Mouse (Mus musculus) G1E (cell line): ENCODE results near the gene Dnah11. TPM values are rescaled to one million over a fixed set of nuclear protein-coding genes. Genes with fewer than 3 reads are reported as not detected.
A peak's percentile ranks its signal among the peaks of the same experiment; 100 is the strongest.

Source experiments
- ATAC-seq: 2 replicates; pipeline ENCODE4 v1.8.0; 2016; ENCODE audit warnings: mild to moderate bottlenecking; ENCODE audit not compliant: insufficient number of reproducible peaks, poor library complexity, low FRiP score, severe bottlenecking; ENCODE audit errors: extremely low read depth
- DNase-seq: peaks from one replicate; pipeline ENCODE4 v3.0.0; 2012; ENCODE audit warnings: low spot score
- H3K27me3 ChIP-seq: 2 replicates; pipeline ENCODE4 v1.6.1; 2012; ENCODE audit warnings: mild to moderate bottlenecking, low read length, inconsistent platforms; ENCODE audit not compliant: insufficient read depth
- H3K36me3 ChIP-seq: replicated peaks from 2 replicates; pipeline ENCODE3; 2012; ENCODE audit warnings: mild to moderate bottlenecking, inconsistent platforms
- H3K4me1 ChIP-seq: 2 replicates; pipeline ENCODE4 v1.6.1; 2012; ENCODE audit warnings: low read depth, low read length, inconsistent platforms, mixed read lengths; ENCODE audit not compliant: insufficient read depth
- H3K4me3 ChIP-seq: 2 replicates; pipeline ENCODE4 v1.5.1; 2012; ENCODE audit warnings: low read depth, mild to moderate bottlenecking, inconsistent platforms, low read length, moderate library complexity, mixed read lengths
- H3K9me3 ChIP-seq: replicated peaks from 2 replicates; pipeline ENCODE4 v1.6.1; 2012; ENCODE audit warnings: inconsistent platforms
- CTCF ChIP-seq: IDR thresholded peaks from 2 replicates; pipeline ENCODE4 v1.5.1; 2012; ENCODE audit warnings: low read depth, low read length, inconsistent platforms, mixed read lengths
- GATA1 ChIP-seq: IDR thresholded peaks from 2 replicates; pipeline ENCODE4 v1.6.1; 2012; ENCODE audit warnings: borderline replicate concordance, low read length, inconsistent platforms, mixed read lengths
- GATA2 ChIP-seq: IDR thresholded peaks from 2 replicates; pipeline ENCODE4 v1.6.1; 2012; ENCODE audit warnings: low read depth, low read length, inconsistent platforms, borderline replicate concordance
- POLR2AphosphoS5 ChIP-seq: IDR thresholded peaks from 2 replicates; pipeline ENCODE4 v1.6.1; 2012; ENCODE audit warnings: low read depth, low read length, inconsistent platforms; ENCODE audit not compliant: insufficient replicate concordance
- TAL1 ChIP-seq: conservative IDR thresholded peaks from 2 replicates; pipeline ENCODE4 v1.6.1; 2012; ENCODE audit warnings: low read depth, low read length, inconsistent platforms, mixed read lengths
- polyA plus RNA-seq: library from polyadenylated mRNA; stranded (reverse); fragments of >175 nt; gene quantifications from 2 replicates; pipeline ENCODE4 v1.2.3, GENCODE M21; 2012
- total RNA-seq, 2 experiments: library from RNA; stranded (forward) in 1 of 2; stranded (reverse) in 1 of 2; fragments of 200-1000 nt in 1 of 2; fragments of >200 nt in 1 of 2; fragmentation: Nextera tagmentation in 1 of 2; gene quantifications; 2 replicates each; pipeline ENCODE4 v1.2.3; 2014 to 2017

The Dnah11 gene
- total RNA-seq (2014; fragmentation: Nextera tagmentation) (not detected in 2 replicates), total RNA-seq (2017) (0.05 and 0.06 TPM in 2 replicates), polyA plus RNA-seq (not detected in 2 replicates)

GRCm38 (mm10) chr12:118198386-118199093, at the start of gene Dnah11:
Gene Dnah11 (minus strand): TSS chr12:118199043.
- ATAC-seq (peak; percentile 80), DNase-seq (peak; percentile 8)
- no peak for TF ChIP-seq GATA2
- TF ChIP-seq CTCF: no peak
- TF ChIP-seq GATA1: no peak
- no peak for TF ChIP-seq POLR2AphosphoS5
- TF ChIP-seq TAL1: no peak
- Histone ChIP-seq H3K9me3 (no peaks in the 10 kb centered on the region; the same call in 1 of the 2 replicates), H3K36me3 (no peaks in the 10 kb centered on the region), H3K4me1 (peaks cover 10% of the 10 kb centered on the region), H3K27me3 (peaks cover 8% of the 10 kb centered on the region; the same call in 1 of the 2 replicates), H3K4me3 (peak within 1 kb of the TSS; percentile 64)

GRCm38 (mm10) chr12:118221182-118221581, 22.3 kb upstream of the Dnah11 start:
- TF ChIP-seq CTCF: no peak
- no peak for TF ChIP-seq GATA1
- no peak for TF ChIP-seq POLR2AphosphoS5
- no peak for TF ChIP-seq GATA2
- no peak for TF ChIP-seq TAL1
- DNase-seq (no peak), ATAC-seq (no peak)
- Histone ChIP-seq H3K4me1 (no peaks in the 10 kb centered on the region), H3K36me3 (no peaks in the 10 kb centered on the region), H3K4me3 (no peak overlapping the region), H3K9me3 (no peaks in the 10 kb centered on the region), H3K27me3 (no peaks in the 10 kb centered on the region)

GRCm38 (mm10) chr12:118220062-118220461, 21.2 kb upstream of the Dnah11 start:
- no peak for DNase-seq
- ATAC-seq: no peak
- no peak overlapping the region for H3K4me3 ChIP-seq
- no peaks in the 10 kb centered on the region for H3K4me1 ChIP-seq
- no peaks in the 10 kb centered on the region for H3K9me3 ChIP-seq
- H3K36me3 ChIP-seq: no peaks in the 10 kb centered on the region
- no peak for TF ChIP-seq CTCF
- TF ChIP-seq GATA2: no peak
- TF ChIP-seq GATA1: no peak
- no peak for TF ChIP-seq TAL1
- no peak for TF ChIP-seq POLR2AphosphoS5
- H3K27me3 ChIP-seq: no peaks in the 10 kb centered on the region

GRCm38 (mm10) chr12:118212163-118212562, 13.3 kb upstream of the Dnah11 start:
- DNase-seq (no peak), ATAC-seq (no peak)
- TF ChIP-seq GATA2 (no peak), CTCF (no peak), GATA1 (no peak), POLR2AphosphoS5 (no peak), TAL1 (no peak)
- Histone ChIP-seq H3K36me3 (no peaks in the 10 kb centered on the region), H3K27me3 (no peaks in the 10 kb centered on the region), H3K9me3 (no peaks in the 10 kb centered on the region), H3K4me3 (no peak overlapping the region), H3K4me1 (no peaks in the 10 kb centered on the region)

GRCm38 (mm10) chr12:118196583-118196982, 2.3 kb downstream of the Dnah11 start:
- H3K9me3 ChIP-seq: no peaks in the 10 kb centered on the region; the same call in 1 of the 2 replicates
- peaks cover 10% of the 10 kb centered on the region for H3K4me1 ChIP-seq
- H3K4me3 ChIP-seq: no peak overlapping the region
- no peaks in the 10 kb centered on the region for H3K36me3 ChIP-seq
- peaks cover 8% of the 10 kb centered on the region; the same call in 1 of the 2 replicates for H3K27me3 ChIP-seq
- DNase-seq: no peak
- TF ChIP-seq TAL1 (no peak), GATA1 (no peak), CTCF (no peak), GATA2 (no peak), POLR2AphosphoS5 (no peak)
- no peak for ATAC-seq

GRCm38 (mm10) chr12:118189535-118189934, 9.3 kb downstream of the Dnah11 start:
- no peaks in the 10 kb centered on the region for H3K36me3 ChIP-seq
- peaks cover 6% of the 10 kb centered on the region; the same call in 1 of the 2 replicates for H3K27me3 ChIP-seq
- peaks cover 13% of the 10 kb centered on the region for H3K4me1 ChIP-seq
- no peak overlapping the region for H3K4me3 ChIP-seq
- peak; percentile 13 for DNase-seq
- TF ChIP-seq CTCF (no peak), GATA2 (no peak), POLR2AphosphoS5 (no peak), TAL1 (no peak)
- H3K9me3 ChIP-seq: no peaks in the 10 kb centered on the region
- peak; percentile 70 for ATAC-seq
